Mouse (Mus musculus) midbrain, embryonic 11.5 days (tissue): ENCODE measurements around the gene Ush2a. TPM values are rescaled to one million over a fixed set of nuclear protein-coding genes. Genes with fewer than 3 reads are reported as not detected.

Experiments used
- ATAC-seq: fragments of 200-750 bp; cut with Nextera tagmentation; 2 replicates; pipeline ENCODE4 v1.8.0; 2017; ENCODE audit warnings: moderate TSS enrichment, moderate library complexity; ENCODE audit not compliant: low FRiP score
- DNase-seq: peaks from one replicate; pipeline ENCODE4 v3.0.0; 2015; ENCODE audit warnings: low spot score; ENCODE audit errors: missing footprints
- H3K27ac ChIP-seq: fragments of 300-500 bp; sonication (generic); 2 replicates; pipeline ENCODE4 v1.5.1; 2014; ENCODE audit warnings: low read depth, low read length
- H3K27me3 ChIP-seq: fragments of 300-500 bp; sonication (generic); 2 replicates; pipeline ENCODE4 v1.6.1; 2014; ENCODE audit warnings: mild to moderate bottlenecking, low read length, moderate library complexity, mixed read lengths; ENCODE audit not compliant: control insufficient read depth, insufficient read depth
- H3K36me3 ChIP-seq: fragments of 300-500 bp; sonication (generic); 2 replicates; pipeline ENCODE4 v1.6.1; 2014; ENCODE audit warnings: mild to moderate bottlenecking, low read length, moderate library complexity, mixed read lengths; ENCODE audit not compliant: control insufficient read depth, insufficient read depth
- H3K4me1 ChIP-seq: fragments of 300-500 bp; sonication (generic); 2 replicates; pipeline ENCODE4 v1.6.1; 2014; ENCODE audit warnings: low read length; ENCODE audit not compliant: control insufficient read depth, insufficient read depth
- H3K4me2 ChIP-seq: fragments of 300-500 bp; sonication (generic); 2 replicates; pipeline ENCODE4 v1.6.1; 2014; ENCODE audit warnings: mild to moderate bottlenecking, moderate library complexity
- H3K4me3 ChIP-seq: fragments of 300-500 bp; sonication (generic); 2 replicates; pipeline ENCODE4 v1.5.1; 2014; ENCODE audit warnings: low read depth, low read length
- H3K9ac ChIP-seq: fragments of 300-500 bp; sonication (generic); 2 replicates; pipeline ENCODE4 v1.6.1; 2014; ENCODE audit warnings: low read length
- H3K9me3 ChIP-seq: fragments of 300-500 bp; sonication (generic); 2 replicates; pipeline ENCODE4 v1.6.1; 2016; ENCODE audit warnings: low read length; ENCODE audit not compliant: control insufficient read depth
- WGBS: fragments of 180-500 bp; shearing (Covaris S2); extraction: QIAGEN DNeasy Blood & Tissue Kit; methylation state at CpG from one replicate; pipeline ENCODE4 v1.1.7; 2014; 5-methylcytosine and 5-hydroxymethylcytosine counted together
- polyA plus RNA-seq: library from polyadenylated mRNA; unstranded; fragments of >200 nt; fragmentation: Nextera tagmentation; extraction: Ambion mirVana; gene quantifications from 2 replicates; pipeline ENCODE4 v1.2.1, GENCODE M21; 2014

The Ush2a gene
- polyA plus RNA-seq, 1 experiment from 2014 or later: 0.04 TPM

DNA sequence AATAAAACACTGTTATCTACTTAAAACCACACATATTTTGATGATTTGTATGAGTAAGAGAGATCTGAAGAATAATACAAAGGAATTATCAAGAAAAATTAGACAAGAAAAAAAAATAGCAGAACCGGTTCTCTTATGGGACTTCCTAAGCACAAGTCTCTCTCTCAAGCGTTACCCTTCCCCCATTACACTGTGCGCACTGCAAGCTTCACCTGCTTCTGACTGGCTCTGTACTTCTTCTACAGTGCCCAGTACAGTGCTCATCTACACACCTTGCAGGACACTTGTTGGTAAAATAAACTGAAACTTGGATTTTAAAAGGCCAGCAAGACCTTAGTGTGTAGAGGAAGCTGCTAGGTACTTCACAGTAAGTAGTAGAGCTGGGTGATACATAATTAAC is 736.1 kb downstream of the Ush2a start:
- WGBS: 96% methylated on average over 3 of the region's 3 CpGs
- H3K27me3 ChIP-seq: no peaks in the 10 kb centered on the region
- DNase-seq: no peak
- H3K4me1 ChIP-seq: no peaks in the 10 kb centered on the region
- H3K27ac ChIP-seq: no peak overlapping the region
- H3K9ac ChIP-seq: no peak overlapping the region
- no peak for ATAC-seq
- H3K4me3 ChIP-seq: no peak overlapping the region
- H3K4me2 ChIP-seq: no peak overlapping the region
- H3K36me3 ChIP-seq: 0 out of 2 replicates have a peak, but pooled peaks cover 3% of the 10 kb centered on the region
- no peaks in the 10 kb centered on the region for H3K9me3 ChIP-seq

DNA sequence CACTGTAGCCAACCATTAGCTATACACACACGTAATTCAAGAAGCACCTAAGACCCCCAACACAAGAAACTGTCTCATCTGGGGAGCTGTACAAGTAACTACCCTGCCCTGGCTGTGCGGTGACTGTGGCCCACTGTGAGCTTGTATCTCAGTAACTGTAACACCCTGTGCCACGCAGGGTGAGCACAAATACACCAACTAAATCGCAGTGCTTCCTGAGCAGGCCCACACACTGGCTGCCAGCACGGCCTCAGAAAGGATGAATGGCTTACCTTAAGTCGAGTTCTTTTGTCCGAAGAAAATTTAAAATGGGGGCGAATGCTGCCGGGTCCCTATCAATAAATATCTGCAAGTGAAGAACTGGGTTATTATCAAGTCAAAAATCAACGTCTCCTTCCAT is 738.2 kb downstream of the Ush2a start:
- Histone ChIP-seq H3K27ac (peak overlapping the region; percentile 14; the same call in 1 of the 2 replicates), H3K4me2 (no peak overlapping the region), H3K9ac (no peak overlapping the region), H3K4me3 (no peak overlapping the region), H3K36me3 (0 out of 2 replicates have a peak, but pooled peaks cover 3% of the 10 kb centered on the region), H3K4me1 (no peaks in the 10 kb centered on the region), H3K27me3 (no peaks in the 10 kb centered on the region), H3K9me3 (no peaks in the 10 kb centered on the region)
- DNase-seq (no peak), ATAC-seq (no peak)
- WGBS: 90% methylated on average over 10 of the region's 10 CpGs

DNA sequence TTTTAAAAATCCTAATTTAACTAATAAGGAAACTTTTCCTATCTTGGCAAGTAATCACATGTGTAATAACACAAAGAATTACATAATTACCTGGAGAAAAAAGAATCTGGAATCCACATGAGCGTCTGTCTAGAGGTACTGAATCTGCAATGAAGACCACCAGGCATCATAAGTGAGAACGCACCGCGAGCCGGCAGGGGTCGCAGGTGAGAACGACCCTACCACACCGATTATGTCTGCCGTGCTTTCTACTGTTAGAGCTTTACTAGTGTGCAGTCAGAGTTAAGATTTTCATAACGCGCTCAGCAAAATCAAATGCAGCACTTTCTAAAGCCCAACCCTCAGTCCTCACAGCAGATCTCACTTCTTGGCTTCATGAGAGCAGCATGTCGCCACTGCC is 740.0 kb downstream of the Ush2a start:
- no peak overlapping the region for H3K9ac ChIP-seq
- WGBS: 92% methylated on average over 12 of the region's 12 CpGs
- H3K36me3 ChIP-seq: no peaks in the 10 kb centered on the region

DNA sequence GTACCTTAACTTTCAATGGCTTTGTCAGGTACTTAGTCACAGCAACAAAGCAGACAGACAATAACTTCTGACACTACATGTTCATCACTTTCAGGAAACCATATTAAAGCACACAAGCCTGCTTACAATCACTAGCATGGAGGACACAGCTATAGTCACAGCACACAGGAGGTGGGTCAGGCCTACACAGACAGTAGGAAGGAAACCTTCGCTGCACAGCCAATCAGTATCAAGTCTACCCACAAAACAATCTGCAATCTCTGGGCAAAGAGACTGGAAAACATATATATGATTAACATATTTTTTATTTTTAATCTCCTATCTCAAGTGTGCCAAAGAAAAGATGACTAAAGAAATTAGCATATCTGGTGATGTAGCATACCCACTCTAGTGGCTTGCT is 743.0 kb downstream of the Ush2a start:
- Histone ChIP-seq H3K4me3 (no peak overlapping the region), H3K27ac (no peak overlapping the region), H3K4me2 (no peak overlapping the region), H3K27me3 (no peaks in the 10 kb centered on the region), H3K4me1 (peaks cover 9% of the 10 kb centered on the region), H3K36me3 (no peaks in the 10 kb centered on the region), H3K9ac (no peak overlapping the region), H3K9me3 (no peaks in the 10 kb centered on the region)
- 97% methylated on average over 1 of the region's 1 CpGs for WGBS
- DNase-seq: no peak
- ATAC-seq: no peak

More for the DNA sequence above, 740.0 kb downstream of the Ush2a start:
- no peak overlapping the region for H3K27ac ChIP-seq
- no peaks in the 10 kb centered on the region for H3K9me3 ChIP-seq
- H3K4me1 ChIP-seq: peaks cover 6% of the 10 kb centered on the region
- DNase-seq (no peak), ATAC-seq (no peak)
- H3K4me2 ChIP-seq: no peak overlapping the region
- H3K4me3 ChIP-seq: no peak overlapping the region
- no peaks in the 10 kb centered on the region for H3K27me3 ChIP-seq

DNA sequence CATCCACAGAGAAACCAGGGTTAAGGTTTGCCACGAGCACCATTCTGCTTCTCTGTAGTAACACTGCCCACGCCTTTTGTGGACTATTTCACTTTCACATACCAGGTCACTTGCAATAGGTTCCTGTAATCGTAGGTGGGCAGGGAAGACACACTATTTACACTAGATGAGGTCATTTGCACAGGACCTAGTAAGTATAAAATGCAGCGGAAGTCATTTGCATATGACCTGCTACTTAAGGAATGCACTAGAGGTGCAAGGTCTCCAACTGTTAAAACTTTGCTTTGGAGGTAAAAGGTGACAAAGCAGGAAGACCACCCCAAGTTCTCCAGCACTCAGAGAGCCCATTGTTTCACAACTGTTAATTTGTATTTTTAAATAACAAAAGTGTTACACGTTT is 744.4 kb downstream of the Ush2a start:
- no peaks in the 10 kb centered on the region for H3K9me3 ChIP-seq
- WGBS: 71% methylated on average over 5 of the region's 5 CpGs
- no peak overlapping the region for H3K9ac ChIP-seq
- no peak overlapping the region for H3K27ac ChIP-seq
- H3K4me2 ChIP-seq: peak overlapping the region; percentile 93
- H3K27me3 ChIP-seq: no peaks in the 10 kb centered on the region
- no peaks in the 10 kb centered on the region for H3K36me3 ChIP-seq
- H3K4me3 ChIP-seq: no peak overlapping the region
- H3K4me1 ChIP-seq: peaks cover 9% of the 10 kb centered on the region
- ATAC-seq (no peak), DNase-seq (no peak)

DNA sequence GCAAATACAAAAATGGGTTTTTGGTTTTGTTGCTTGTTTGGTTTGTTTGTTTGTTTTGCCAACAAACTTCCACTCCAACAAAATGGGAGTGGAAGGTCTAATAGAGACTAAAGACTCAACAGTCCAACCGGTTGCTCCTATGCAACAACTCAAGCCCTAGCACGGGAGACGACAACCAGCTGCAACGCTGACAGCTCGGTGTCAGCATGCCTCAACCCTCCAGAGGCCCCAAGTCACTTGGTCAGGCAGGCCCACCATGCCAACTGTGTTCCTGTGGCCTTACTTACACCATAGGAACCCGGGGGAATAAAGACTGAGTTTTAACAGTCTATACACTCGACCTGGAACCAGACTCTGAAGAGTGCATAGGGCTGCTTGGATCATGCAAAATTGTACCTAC is 745.0 kb downstream of the Ush2a start:
- peak overlapping the region; percentile 92 for H3K9ac ChIP-seq
- no peaks in the 10 kb centered on the region for H3K27me3 ChIP-seq
- H3K9me3 ChIP-seq: no peaks in the 10 kb centered on the region
- H3K4me3 ChIP-seq: peak overlapping the region; percentile 97
- no peak for DNase-seq
- no peaks in the 10 kb centered on the region for H3K36me3 ChIP-seq
- WGBS: 4% methylated on average over 7 of the region's 7 CpGs
- no peak for ATAC-seq
- H3K27ac ChIP-seq: no peak overlapping the region
- H3K4me1 ChIP-seq: peaks cover 9% of the 10 kb centered on the region
- peak overlapping the region; percentile 93 for H3K4me2 ChIP-seq

DNA sequence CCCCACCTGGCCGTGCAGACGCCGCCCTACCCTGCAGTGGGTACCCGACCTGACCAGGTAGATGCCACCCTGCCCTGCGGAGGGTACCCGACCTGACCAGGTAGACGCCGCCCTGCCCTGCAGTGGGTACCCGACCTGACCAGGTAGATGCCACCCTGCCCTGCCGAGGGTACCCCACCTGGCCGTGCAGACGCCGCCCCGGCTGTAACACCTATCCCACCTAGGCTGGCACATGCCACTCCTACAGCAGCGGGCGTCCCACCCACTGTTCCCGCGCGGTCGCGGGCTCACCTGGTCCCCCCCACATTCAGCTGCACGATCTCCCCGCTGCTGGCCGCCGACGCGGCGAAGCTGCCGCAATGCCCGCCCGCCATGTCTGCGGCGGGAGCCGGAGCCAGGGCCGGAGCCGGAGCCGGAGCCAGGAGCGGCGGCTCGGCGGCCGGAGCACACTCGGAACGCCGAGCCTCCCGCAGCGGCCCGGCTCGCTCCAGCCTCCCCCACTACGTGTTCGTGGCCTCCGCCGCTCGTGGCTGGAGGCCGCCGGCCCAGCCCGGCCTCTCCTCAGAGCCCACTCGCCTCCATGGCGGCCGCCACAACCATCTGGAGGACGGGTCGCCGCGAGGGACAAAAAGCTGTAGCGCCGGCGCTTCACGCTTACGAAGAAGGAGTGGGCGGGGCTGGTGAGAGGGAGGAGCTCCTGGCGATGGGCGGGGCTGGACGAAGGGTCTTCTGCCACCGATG is 745.6 kb downstream of the Ush2a start, which contains the start of gene Kctd3:
Gene Kctd3 (minus strand): TSS at position 603 of the 741 bp plus-strand sequence.
- H3K9me3 ChIP-seq: no peaks in the 10 kb centered on the region
- under 1% methylated on average over 70 of the region's 74 CpGs for WGBS
- peak within 1 kb of the TSS; percentile 41; the same call in 1 of the 2 replicates for H3K27ac ChIP-seq
- peaks cover 9% of the 10 kb centered on the region for H3K4me1 ChIP-seq
- H3K27me3 ChIP-seq: no peaks in the 10 kb centered on the region
- ATAC-seq: peak; percentile 93
- DNase-seq: peak; percentile 100
- peak within 1 kb of the TSS; percentile 92 for H3K9ac ChIP-seq
- H3K36me3 ChIP-seq: no peaks in the 10 kb centered on the region
- H3K4me2 ChIP-seq: peak within 1 kb of the TSS; percentile 93
- H3K4me3 ChIP-seq: peak within 1 kb of the TSS; percentile 97

DNA sequence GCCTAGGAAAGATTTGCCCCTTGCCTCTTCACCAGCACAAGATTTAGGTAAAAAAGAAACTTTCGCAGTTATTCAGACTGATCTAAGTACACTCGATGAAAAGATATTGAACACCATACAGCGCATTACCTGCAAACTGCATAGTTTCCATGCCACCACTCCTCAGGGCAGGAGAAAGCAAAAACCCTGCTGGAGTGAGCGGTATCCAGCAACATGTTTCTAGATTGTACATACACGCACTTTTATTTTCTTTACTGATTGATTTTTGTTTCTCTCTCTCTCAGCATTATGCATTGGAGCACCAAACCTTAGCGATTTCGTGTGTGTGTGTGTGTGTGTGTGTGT is 746.1 kb downstream of the Ush2a start:
- no peak for DNase-seq
- no peaks in the 10 kb centered on the region for H3K9me3 ChIP-seq
- no peak overlapping the region for H3K27ac ChIP-seq
- no peaks in the 10 kb centered on the region for H3K36me3 ChIP-seq
- H3K9ac ChIP-seq: no peak overlapping the region
- H3K4me2 ChIP-seq: peak overlapping the region; percentile 93; the same call in 1 of the 2 replicates
- 45% methylated on average over 7 of the region's 7 CpGs for WGBS
- H3K4me3 ChIP-seq: peak overlapping the region; percentile 97
- peaks cover 9% of the 10 kb centered on the region for H3K4me1 ChIP-seq
- no peak; the same call in 1 of the 2 replicates for ATAC-seq
- H3K27me3 ChIP-seq: no peaks in the 10 kb centered on the region

DNA sequence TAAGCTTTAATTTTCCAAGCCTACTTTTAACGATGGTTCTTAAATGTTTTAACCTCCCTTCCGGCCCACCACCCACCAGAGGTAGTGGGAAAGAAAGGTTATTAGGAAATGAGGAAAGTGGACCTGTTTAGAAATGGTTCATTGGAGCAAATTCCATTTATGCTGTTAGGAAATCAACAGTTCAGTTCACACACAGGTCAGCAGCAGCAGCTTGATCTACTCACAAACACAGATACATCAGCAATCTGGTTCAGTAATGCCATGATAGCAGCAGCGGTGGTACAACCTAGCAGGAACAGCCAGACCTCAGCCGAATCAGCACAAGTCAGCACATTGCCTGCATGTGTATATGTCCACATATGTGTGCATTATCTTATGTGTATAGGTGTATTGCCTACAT is 748.8 kb downstream of the Ush2a start:
- ATAC-seq: no peak
- Histone ChIP-seq H3K27ac (no peak overlapping the region), H3K4me3 (no peak overlapping the region), H3K9me3 (no peaks in the 10 kb centered on the region), H3K36me3 (no peaks in the 10 kb centered on the region), H3K9ac (no peak overlapping the region), H3K27me3 (no peaks in the 10 kb centered on the region; the same call in 1 of the 2 replicates), H3K4me2 (no peak overlapping the region), H3K4me1 (peaks cover 14% of the 10 kb centered on the region)
- WGBS: 94% methylated on average over 4 of the region's 4 CpGs
- DNase-seq: no peak
